Mouse (Mus musculus) intestine, embryonic 14.5 days (tissue): ENCODE measurements at regions not wholly inside any gene's neighbourhood (a gene's known extent, or its start where the extent isn't known, plus 50 kb on each side); places are given as distances from the start of the nearest gene placed in this dataset.
"Not testable (repeated sequence)": the region's sequence is repeated elsewhere in the genome, so short reads cannot be mapped to it uniquely, and the experiment has no call there.

ENCODE experiments used
- ATAC-seq: fragments of 200-750 bp; cut with Nextera tagmentation; replicated peaks from 2 replicates; pipeline ENCODE4 v1.8.0; 2017; ENCODE audit warnings: low read depth, moderate number of reproducible peaks, moderate TSS enrichment, moderate library complexity; ENCODE audit not compliant: low FRiP score, low TSS enrichment
- DNase-seq: peaks from one replicate; pipeline ENCODE4 v3.0.0-alpha.2; 2018; ENCODE audit warnings: low spot score
- H3K27ac ChIP-seq: fragments of 300-500 bp; sonication (generic); 2 replicates; pipeline ENCODE4 v1.5.1; 2014; ENCODE audit warnings: low read depth, mild to moderate bottlenecking, control low read depth
- H3K27me3 ChIP-seq: fragments of 300-500 bp; sonication (generic); replicated peaks from 2 replicates; pipeline ENCODE4 v1.6.1; 2014; ENCODE audit warnings: low read length, control low read depth; ENCODE audit not compliant: control insufficient read depth, insufficient read depth
- H3K36me3 ChIP-seq: fragments of 300-500 bp; sonication (generic); 2 replicates; pipeline ENCODE4 v1.6.1; 2014; ENCODE audit warnings: low read length, control low read depth; ENCODE audit not compliant: control insufficient read depth, insufficient read depth
- H3K4me1 ChIP-seq: fragments of 300-500 bp; sonication (generic); replicated peaks from 2 replicates; pipeline ENCODE4 v1.6.1; 2014; ENCODE audit warnings: low read length, control low read depth, mixed read lengths; ENCODE audit not compliant: control insufficient read depth, insufficient read depth
- H3K4me2 ChIP-seq: fragments of 300-500 bp; sonication (generic); 2 replicates; pipeline ENCODE4 v1.6.1; 2014; ENCODE audit warnings: low read length
- H3K4me3 ChIP-seq: fragments of 300-500 bp; sonication (generic); 2 replicates; pipeline ENCODE4 v1.5.1; 2014; ENCODE audit warnings: low read depth, low read length, control low read depth, mixed read lengths
- H3K9ac ChIP-seq: fragments of 300-500 bp; sonication (generic); 2 replicates; pipeline ENCODE4 v1.6.1; 2014; ENCODE audit warnings: mild to moderate bottlenecking, low read length
- H3K9me3 ChIP-seq: fragments of 300-500 bp; sonication (generic); 2 replicates; pipeline ENCODE4 v1.6.1; 2016; ENCODE audit warnings: low read length, control low read depth; ENCODE audit not compliant: control insufficient read depth
- WGBS: fragments of 180-500 bp; shearing (Covaris S2); extraction: QIAGEN DNeasy Blood & Tissue Kit; methylation state at CpG from one replicate; pipeline ENCODE4 v1.1.7; 2014; 5-methylcytosine and 5-hydroxymethylcytosine counted together

DNA sequence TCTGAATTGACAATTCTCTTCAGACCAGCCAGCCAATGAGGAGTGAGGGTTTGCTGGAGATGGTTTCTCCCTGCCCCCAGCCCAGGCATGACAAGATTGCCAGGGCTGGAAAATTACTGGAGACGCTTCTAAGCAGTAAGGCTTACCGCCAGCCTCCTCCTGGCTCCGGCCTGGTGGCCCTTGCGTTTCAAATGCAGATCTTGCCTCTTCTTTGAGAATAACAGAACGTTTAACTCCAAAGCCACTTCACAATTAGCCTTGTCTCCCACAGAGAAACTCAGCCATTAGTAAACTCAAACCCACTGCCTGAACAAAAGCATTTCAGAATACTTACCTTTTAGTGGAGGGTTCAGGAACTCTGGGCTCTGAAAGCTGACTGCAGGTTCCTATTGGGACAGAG is 150.6 kb upstream of the Ajap1 start:
- 31% methylated on average over 5 of the region's 5 CpGs for WGBS
- H3K4me1 ChIP-seq, result no peaks in the 10 kb centered on the region
- no peak overlapping the region for H3K27ac ChIP-seq
- ATAC-seq (no peak), DNase-seq (no peak)
- H3K4me2 ChIP-seq, result no peak overlapping the region
- H3K9me3 ChIP-seq, result no peaks in the 10 kb centered on the region; the same call in 1 of the 2 replicates
- H3K36me3 ChIP-seq, result no peaks in the 10 kb centered on the region
- H3K27me3 ChIP-seq, result no peaks in the 10 kb centered on the region
- H3K9ac ChIP-seq, result no peak overlapping the region
- no peak overlapping the region for H3K4me3 ChIP-seq

DNA sequence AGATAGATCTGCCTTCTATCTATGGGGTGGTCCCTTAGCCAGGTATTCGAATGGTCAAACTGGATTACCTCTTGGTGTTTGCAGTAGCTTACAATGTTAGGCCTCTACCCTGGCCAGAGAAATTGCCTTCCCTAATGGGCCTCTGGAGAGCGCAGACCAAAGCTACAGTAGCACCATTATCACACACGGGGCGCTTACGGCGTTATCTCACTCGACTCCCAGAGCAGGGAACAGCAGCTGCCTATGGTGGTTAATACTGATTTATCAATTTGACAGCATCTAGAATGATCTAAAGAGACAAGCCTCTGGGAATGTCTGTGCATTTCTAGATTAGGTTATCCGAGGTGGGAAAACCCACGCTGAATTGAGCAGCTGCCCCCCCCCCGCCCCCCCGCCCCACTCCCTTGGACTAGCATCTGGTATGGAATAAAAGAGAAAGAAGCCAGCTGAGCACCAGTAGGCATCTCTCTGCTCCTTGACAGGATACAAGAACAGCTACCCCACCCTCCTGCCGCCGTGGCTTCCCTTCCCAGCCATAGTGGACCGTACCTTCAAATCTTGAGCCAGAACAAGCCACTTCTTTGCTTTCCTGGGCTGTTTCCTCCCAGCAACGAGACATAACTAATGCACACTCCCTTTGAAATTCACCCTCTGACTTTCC is 151.7 kb upstream of the Ajap1 start:
- Histone ChIP-seq H3K36me3 (no peaks in the 10 kb centered on the region), H3K9ac (no peak overlapping the region), H3K9me3 (no peaks in the 10 kb centered on the region; the same call in 1 of the 2 replicates), H3K27me3 (no peaks in the 10 kb centered on the region), H3K4me3 (no peak overlapping the region), H3K4me2 (no peak overlapping the region), H3K27ac (no peak overlapping the region), H3K4me1 (no peaks in the 10 kb centered on the region)
- DNase-seq (no peak), ATAC-seq (no peak)
- WGBS, result 45% methylated on average over 15 of the region's 15 CpGs

DNA sequence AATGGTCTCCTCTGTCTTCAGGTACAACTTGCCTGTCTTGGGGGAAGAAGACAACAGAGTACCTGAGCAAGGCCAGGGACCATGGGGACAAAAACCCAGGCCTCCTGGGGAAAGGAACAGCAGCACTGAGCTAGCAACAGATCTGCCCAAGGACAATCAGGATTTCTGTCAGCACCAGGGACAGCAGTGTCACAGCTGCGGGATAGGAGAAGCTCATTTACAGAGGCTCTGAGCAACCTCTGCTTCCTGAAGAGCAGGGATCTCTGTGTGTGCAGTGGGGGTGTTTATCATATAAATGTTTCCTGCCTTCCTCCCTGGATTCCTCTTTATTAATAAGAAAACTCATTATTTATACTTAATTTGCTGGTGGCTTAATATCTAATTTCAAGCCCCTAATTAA is 155.4 kb upstream of the Ajap1 start:
- H3K27ac ChIP-seq, result no peak overlapping the region

DNA sequence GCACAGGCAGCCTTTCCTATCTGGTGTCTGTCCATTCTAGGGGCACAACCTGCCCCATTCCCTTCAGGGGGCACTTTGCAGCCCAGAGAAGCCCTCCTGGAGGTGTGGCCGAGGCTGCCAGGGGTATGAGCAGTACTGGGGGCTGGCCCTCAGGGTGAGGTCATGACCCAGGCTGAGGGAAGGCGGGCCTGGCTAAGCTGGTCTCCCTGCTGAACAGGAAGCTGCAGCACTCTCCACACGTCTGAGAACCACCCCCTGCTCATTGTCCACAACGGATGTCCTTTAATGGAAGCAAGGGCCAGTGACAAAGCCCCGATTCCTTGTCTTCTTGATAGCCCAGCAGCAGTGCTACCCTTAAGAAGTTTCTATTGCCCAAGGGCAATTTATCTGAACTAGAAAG is 169.2 kb upstream of the Ajap1 start:
- Histone ChIP-seq H3K9ac (no peak overlapping the region), H3K4me2 (no peak overlapping the region), H3K4me3 (no peak overlapping the region), H3K27ac (no peak overlapping the region), H3K4me1 (no peaks in the 10 kb centered on the region), H3K27me3 (no peaks in the 10 kb centered on the region), H3K36me3 (no peaks in the 10 kb centered on the region), H3K9me3 (no peaks in the 10 kb centered on the region)
- ATAC-seq (no peak), DNase-seq (no peak)
- WGBS, result 7% methylated on average over 5 of the region's 5 CpGs

More for the DNA sequence above, 155.4 kb upstream of the Ajap1 start:
- Histone ChIP-seq H3K9me3 (no peaks in the 10 kb centered on the region), H3K36me3 (no peaks in the 10 kb centered on the region), H3K9ac (no peak overlapping the region), H3K4me2 (no peak overlapping the region), H3K4me3 (no peak overlapping the region), H3K27me3 (no peaks in the 10 kb centered on the region), H3K4me1 (no peaks in the 10 kb centered on the region)
- DNase-seq, result no peak
- WGBS, result 0% methylated on average over 1 of the region's 1 CpGs
- ATAC-seq, result no peak

- H3K4me3 ChIP-seq, result no peak overlapping the region
- H3K36me3 ChIP-seq, result no peaks in the 10 kb centered on the region
- H3K27me3 ChIP-seq, result no peaks in the 10 kb centered on the region
- no peak overlapping the region for H3K4me2 ChIP-seq
- DNase-seq, result no peak
- no peak for ATAC-seq
- WGBS, result 87% methylated on average over 11 of the region's 11 CpGs
- H3K9me3 ChIP-seq, result no peaks in the 10 kb centered on the region
- H3K27ac ChIP-seq, result no peak overlapping the region
- H3K9ac ChIP-seq, result no peak overlapping the region
- no peaks in the 10 kb centered on the region for H3K4me1 ChIP-seq
Measured at GRCm38 (mm10) chr4:153652841-153653240, 170.2 kb upstream of the Ajap1 start.

- Histone ChIP-seq H3K9me3 (no peaks in the 10 kb centered on the region), H3K36me3 (no peaks in the 10 kb centered on the region), H3K4me1 (no peaks in the 10 kb centered on the region), H3K27me3 (no peaks in the 10 kb centered on the region), H3K9ac (no peak overlapping the region), H3K4me2 (no peak overlapping the region), H3K27ac (no peak overlapping the region), H3K4me3 (no peak overlapping the region)
- WGBS, result 64% methylated on average over 7 of the region's 7 CpGs
- ATAC-seq (no peak), DNase-seq (no peak)
Measured at GRCm38 (mm10) chr4:153662731-153663130, 180.1 kb upstream of the Ajap1 start.

DNA sequence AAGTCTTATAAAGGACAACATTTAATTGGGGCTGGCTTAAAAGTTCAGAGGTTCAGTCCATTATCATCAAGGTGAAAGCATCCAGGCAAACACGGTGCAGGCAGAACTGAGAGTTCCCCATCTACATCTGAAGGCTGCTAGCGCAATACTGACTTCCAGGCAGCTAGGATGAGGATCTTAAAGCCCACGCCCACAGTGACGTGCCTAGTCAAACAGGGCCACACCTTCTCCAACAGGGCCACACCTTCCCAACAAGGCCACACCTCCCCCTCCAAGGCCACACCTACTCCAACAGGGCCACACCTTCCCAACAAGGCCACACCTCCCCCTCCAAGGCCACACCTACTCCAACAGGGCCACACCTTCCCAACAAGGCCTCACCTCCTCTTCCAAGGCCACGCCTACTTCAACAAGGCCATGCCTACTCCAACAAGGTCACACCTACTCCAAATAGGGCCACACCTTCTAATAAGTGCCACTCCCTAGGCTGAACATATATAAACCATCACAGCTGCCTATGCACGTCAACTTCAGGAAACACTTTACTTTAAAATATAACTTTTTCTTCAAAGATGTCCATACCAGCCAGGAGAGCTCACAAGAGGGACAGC is 184.1 kb upstream of the Ajap1 start:
- DNase-seq, H3K27ac ChIP-seq, H3K4me1 ChIP-seq, H3K36me3 ChIP-seq, H3K4me3 ChIP-seq, H3K9me3 ChIP-seq, H3K9ac ChIP-seq, H3K27me3 ChIP-seq, ATAC-seq, H3K4me2 ChIP-seq: not testable (repeated sequence)
- WGBS, result 73% methylated on average over 6 of the region's 6 CpGs

GRCm38 (mm10) chr4:153669070-153669469 is 186.5 kb upstream of the Ajap1 start:
- Histone ChIP-seq H3K4me1 (no peaks in the 10 kb centered on the region), H3K36me3 (no peaks in the 10 kb centered on the region), H3K4me3 (no peak overlapping the region), H3K27ac (no peak overlapping the region), H3K4me2 (no peak overlapping the region), H3K9ac (no peak overlapping the region), H3K27me3 (no peaks in the 10 kb centered on the region), H3K9me3 (no peaks in the 10 kb centered on the region)
- WGBS, result 79% methylated on average over 4 of the region's 4 CpGs
- ATAC-seq (no peak), DNase-seq (no peak)

- H3K27me3 ChIP-seq, result no peaks in the 10 kb centered on the region
- H3K36me3 ChIP-seq, result no peaks in the 10 kb centered on the region
- H3K9ac ChIP-seq, result no peak overlapping the region
- H3K4me2 ChIP-seq, result no peak overlapping the region
- WGBS, result 86% methylated on average over 13 of the region's 13 CpGs
- ATAC-seq (no peak), DNase-seq (no peak)
- no peak overlapping the region for H3K27ac ChIP-seq
- no peaks in the 10 kb centered on the region for H3K9me3 ChIP-seq
- no peak overlapping the region for H3K4me3 ChIP-seq
- H3K4me1 ChIP-seq, result no peaks in the 10 kb centered on the region
Measured at GRCm38 (mm10) chr4:153670216-153670615, 187.6 kb upstream of the Ajap1 start.
